Mouse (Mus musculus) left cerebral cortex, postnatal 36 days (tissue): Measurements from ENCODE around the gene Slc44a4. TPM values are rescaled to one million over a fixed set of nuclear protein-coding genes. Genes with fewer than 3 reads are reported as not detected.
"Not testable (repeated sequence)": the region's sequence is repeated elsewhere in the genome, so short reads cannot be mapped to it uniquely, and the experiment has no call there.

Experiments
- DNase-seq, 2 experiments: peaks; one replicate each; pipeline ENCODE4 v3.0.0; 2021 to 2022; ENCODE audit warnings: low spot score in 2 of 2, mixed read lengths in 1 of 2
- intact Hi-C: fragments of 180-260 bp; cut with DNase I; formaldehyde crosslinking; loops from one replicate; pipeline ENCODE4 v1.15.1; 2025
- total RNA-seq, 2 experiments: library from RNA; stranded (reverse); gene quantifications; 2 replicates each; pipeline ENCODE4 v1.2.3; 2021

Slc44a4 gene
- total RNA-seq, 2 experiments from 2014 or later = 0.23 to 0.69 TPM

DNA sequence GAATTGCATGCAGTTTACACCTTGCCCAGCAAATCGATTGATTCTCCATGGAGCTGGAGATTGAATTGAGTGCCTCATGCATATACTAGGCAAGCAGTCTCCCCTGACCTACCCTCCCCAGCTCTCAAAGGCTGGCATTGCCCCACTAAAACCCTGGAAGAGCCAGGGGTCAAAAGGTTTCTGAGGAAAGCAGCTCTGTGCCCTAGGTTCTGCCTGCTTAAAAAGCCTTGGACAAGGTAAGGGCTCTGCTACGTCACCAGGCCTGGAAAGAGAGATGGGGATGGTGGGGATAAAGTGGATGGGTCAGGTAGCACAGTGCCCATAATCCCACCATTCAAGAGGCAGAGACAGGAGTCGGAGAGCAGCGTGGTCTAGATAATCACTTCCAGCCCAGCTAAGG, 40.6 kb downstream of the Slc44a4 start:
- no peak for DNase-seq
- intact Hi-C loops = loop anchor here (5.0 kb wide), 1 partner anchor 58 kb away; the partner anchor contains the start of genes C2 and Ehmt2

DNA sequence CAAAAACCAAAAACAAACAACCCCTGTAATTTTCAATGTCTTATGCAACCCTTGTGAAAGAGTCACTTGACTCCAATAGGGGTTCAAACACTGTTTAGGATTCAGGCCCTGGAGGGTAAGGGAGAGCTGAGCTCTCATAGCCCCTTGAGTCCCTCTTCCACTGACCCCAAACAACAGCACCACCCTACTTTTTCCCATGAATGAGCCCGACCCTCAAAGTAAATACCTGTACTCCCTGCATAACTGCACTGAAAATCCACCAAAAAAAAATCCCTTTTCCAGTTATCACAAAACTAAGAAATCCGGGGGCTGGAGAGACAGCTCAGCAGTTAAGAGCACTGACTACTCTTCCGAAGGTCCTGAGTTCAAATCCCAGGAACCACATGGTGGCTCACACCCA, 41.6 kb downstream of the Slc44a4 start:
- DNase-seq = no peak
- intact Hi-C loops = no loop called here

DNA sequence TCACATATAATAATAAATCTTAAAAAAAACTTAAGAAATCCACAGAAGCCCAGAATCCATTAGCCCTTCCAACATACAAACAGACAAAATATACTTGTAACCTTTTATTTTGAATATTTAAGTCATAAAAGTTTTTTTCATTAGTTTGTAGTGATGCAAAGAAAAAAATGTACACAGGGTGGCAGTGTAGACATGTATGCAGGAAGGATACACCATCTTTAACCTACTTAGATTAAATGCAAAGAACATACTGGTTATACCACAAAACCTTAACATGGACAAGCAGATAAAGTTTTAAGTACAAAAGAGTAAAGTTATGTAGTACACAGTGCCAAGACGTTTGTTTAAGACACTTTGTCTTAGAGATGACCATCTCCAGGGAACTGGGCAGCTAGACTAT, 42.1 kb downstream of the Slc44a4 start:
- DNase-seq = no peak
- intact Hi-C loops = no loop called here

DNA sequence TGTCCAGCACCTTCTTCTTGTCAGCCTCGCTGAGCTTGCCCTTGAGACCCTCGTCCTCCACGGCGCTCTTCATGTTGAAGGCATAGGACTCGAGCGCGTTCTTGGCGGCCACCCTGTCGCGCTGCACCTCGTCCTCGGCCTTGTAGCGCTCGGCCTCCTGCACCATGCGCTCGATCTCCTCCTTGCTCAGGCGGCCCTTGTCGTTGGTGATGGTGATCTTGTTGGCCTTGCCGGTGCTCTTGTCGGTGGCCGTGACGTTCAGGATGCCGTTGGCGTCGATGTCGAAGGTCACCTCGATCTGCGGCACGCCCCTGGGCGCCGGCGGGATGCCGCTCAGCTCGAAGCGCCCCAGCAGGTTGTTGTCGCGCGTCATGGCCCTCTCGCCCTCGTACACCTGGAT, 43.0 kb downstream of the Slc44a4 start:
- DNase-seq, intact Hi-C loops: not testable (repeated sequence)

DNA sequence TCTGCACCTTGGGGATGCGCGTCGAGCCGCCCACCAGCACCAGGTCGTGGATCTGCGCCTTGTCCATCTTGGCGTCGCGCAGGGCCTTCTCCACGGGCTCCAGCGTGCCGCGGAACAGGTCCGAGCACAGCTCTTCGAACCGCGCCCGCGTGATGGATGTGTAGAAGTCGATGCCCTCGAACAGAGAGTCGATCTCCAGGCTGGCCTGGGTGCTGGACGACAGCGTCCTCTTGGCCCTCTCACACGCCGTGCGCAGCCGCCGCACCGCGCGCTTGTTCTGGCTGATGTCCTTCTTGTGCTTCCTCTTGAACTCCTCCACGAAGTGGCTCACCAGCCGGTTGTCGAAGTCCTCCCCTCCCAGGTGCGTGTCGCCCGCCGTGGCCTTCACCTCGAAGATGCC, 43.7 kb downstream of the Slc44a4 start:
- intact Hi-C loops, DNase-seq: not testable (repeated sequence)

DNA sequence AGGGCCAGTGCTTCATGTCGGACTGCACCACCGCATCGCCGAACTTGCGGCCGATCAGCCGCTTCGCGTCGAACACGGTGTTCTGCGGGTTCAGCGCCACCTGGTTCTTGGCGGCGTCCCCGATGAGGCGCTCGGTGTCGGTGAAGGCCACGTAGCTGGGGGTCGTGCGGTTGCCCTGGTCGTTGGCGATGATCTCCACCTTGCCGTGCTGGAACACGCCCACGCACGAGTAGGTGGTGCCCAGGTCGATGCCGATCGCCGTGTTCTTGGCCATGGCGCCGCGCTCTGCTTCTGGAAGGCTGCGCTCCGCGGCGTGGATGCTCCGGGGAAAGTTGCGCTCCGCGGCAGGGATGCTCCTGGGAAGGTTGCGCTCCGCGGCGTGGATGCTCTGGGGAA, 44.5 kb downstream of the Slc44a4 start:
- intact Hi-C loops, DNase-seq: not testable (repeated sequence)

DNA sequence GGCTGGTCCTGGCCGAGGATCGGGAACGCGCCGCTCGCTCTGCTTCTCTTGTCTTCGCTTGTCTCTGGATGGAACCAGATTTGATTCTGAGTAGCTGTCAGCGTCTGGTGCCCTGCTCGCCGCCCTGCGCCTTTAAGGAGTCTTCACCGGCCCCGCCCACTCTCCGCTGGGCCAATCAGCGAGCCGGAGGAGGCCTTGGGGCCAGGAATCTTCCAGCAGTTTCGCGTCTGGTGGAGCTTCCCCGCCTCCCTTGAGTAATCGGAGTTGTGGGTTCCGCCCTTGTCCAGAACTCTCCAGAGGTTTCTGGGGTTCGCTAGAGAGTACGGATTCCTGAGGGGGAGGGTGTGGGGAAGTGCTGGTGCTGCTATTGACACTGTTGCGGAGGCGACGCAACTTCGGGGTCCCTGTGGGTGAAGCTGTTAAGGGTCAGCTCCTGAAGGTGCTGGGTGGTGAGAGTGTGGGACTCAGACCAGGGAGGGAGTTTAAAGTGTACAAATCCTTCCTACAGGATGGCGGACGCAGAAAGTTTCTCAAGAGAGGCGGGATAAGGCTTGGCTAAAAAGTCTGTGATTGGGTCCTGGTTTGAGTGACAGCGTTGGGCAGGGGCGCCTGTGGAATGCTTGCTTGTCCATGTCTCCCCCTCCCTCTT, 45.0 kb downstream of the Slc44a4 start, which contains the start of gene Hspa1b:
Gene Hspa1b (minus strand): TSS at position 109 of the 649 bp plus-strand sequence.
- peak; percentile 84 to 87 for DNase-seq
- intact Hi-C loops = not testable (repeated sequence)

DNA sequence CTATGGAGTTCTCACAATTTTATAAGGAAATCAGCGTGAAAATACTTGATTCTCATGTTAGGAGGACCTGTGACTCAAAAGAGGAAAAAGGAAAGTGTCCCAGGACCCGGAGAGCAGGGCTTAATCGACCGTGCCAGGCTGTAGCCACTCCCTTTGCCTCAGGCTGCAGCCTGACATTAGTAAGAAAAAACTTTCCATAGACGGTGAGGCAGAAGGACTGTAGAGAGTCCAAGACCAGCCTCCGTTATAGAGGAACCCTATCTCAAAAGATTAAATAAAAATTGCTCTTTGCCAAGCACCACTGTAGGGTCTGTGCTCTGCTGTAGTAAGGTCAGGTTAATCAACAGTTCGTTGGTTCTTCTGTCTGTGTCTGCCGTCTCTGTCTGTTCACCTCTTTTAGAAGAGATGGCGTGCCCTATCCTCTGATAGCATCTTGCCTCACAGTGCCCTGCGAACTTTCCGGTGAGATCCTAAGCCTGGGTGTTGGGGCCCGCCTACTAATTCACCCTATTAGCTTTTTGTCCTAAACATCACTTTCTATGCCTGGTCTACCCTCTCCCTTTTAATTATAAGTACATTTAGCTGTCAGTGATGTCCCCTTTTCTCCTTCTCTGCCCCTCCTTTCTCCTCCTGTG, 45.7 kb downstream of the Slc44a4 start:
- intact Hi-C loops = no loop called here
- DNase-seq = no peak

DNA sequence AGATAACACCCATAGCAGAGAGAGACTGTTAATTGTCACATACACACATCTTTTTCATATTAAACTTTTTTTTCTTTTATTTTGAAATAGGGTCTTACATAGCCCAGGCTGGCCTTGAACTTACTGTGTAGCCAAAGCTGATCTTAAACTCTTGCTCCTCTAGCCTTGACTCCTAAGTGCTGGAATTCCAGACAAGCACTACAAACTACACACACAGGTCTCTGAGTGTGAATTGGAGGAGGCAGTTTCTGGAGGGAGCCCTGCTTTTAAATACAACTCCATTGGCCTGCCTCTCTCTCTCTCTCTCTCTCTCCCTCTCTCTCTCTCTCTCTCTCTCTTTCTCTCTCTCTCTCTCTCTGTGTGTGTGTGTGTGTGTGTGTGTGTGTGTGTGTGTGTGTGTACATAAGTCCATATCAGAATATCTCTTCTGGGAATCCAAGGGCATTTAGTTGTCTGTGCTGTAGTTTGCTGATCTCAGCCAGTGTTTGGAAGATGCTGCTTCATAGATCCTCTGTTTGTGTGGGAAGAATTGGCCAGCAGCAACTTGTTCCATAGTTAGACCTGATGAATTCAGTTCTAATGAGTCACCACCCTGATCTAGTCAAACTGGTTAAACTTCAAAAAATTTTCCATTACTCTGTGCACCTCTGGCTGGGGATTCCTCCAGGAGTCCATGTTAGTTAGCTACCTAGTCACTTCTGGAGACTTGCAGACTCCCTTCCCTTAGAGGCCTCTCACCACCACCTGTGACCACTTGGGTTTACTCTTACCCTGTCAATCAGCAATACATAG, 46.6 kb downstream of the Slc44a4 start:
- intact Hi-C loops = no loop called here
- DNase-seq = no peak

DNA sequence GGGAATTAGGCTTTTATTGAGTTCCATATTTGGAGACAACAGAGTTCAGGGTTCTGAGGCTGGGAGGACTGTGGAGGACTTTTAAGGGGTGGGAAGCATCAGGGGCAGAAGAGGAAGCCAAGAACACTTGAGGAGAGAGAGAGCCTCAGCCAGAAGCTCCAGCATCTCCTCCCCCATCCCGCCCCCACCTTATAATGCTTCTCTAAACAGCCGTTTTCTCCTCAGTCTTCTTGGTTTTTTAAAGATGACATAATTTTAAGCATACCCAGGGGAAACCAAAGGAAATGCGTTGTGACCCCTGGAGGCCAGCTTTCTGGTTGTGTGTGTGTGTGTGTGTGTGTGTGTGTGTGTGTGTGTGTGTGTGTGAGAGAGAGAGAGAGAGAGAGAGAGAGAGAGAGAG, 47.9 kb downstream of the Slc44a4 start:
- DNase-seq = no peak
- intact Hi-C loops = no loop called here

DNA sequence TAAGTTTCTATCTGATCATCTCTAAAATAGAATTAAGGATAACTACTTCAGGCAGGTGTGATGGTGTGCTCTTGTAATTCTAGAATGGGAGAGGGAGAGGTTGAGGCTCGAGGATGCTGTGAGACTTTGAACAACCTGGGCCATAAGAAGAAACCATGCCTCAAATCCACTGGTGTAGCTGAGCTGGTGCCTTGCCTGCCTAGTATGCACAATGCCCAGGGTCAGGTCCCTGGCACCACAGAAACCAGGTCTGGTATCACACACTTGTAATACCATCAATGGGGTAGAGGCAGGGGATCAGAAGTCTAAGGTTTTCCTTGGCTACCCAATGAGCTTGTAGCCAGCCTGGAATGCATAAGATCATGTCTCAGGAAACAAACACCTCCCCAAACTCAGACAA, 48.6 kb downstream of the Slc44a4 start:
- no peak for DNase-seq
- intact Hi-C loops = no loop called here

DNA sequence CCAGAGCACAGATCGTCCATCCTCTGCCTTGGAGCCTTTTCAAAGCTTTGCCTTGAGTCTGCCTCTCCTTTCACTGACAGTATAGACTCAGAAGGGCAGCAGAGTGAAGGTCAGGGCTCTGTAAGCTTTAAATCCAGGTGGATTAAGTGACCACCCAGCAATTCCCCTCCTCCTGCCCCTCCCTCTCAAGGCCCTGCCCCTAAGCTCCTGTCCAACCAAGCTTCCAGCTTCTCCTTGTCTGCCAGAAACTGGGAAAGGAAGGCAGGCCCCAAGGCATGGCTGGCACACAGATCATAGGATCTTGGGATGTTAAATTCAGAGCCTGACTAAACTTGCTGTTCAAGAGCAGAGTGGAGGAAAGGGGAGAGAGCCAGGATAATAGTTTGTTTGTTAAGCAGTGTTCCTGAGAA, 50.4 kb downstream of the Slc44a4 start:
- intact Hi-C loops = no loop called here
- DNase-seq = no peak

DNA sequence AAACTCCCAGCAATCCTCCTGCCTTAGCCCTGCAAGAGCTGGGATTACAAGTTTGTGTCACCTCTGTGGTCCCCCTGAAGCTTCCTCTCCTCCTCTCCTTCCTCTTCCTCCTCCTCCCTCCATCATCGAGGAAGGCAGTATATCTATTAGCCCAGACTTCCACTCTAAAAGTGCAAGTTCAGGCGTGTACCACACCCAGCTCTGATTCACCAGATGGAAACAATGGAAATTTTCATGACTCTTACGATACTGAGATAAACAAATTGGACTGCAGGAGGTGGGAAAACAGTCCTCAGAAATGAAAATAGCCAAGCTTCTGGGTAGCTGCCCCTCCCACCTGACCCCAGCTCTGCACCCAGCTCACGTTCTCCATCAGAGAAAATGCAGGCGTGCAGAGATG, 51.4 kb downstream of the Slc44a4 start:
- DNase-seq = no peak
- intact Hi-C loops = no loop called here

DNA sequence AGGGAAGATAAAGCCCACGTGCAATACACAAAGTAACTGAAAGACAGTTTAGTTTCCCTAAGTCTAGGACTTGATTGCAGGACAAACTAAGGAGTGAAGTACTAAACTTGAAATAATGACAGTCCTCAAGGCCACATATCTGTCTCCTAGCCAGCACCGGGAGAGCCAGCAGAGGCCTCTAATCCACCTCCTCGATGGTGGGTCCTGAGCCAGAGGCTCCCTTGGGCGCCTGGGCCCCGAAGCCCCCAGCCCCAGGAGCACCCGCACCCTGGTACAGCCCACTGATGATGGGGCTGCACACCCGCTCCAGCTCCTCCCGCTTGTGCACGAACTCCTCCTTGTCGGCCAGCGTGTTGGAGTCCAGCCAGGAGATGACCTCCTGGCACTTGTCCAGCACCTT, 55.6 kb downstream of the Slc44a4 start, which contains the start of gene Gm20481:
Gene Gm20481 (plus strand): TSS at position 91 of the 400 bp plus-strand sequence.
- not testable (repeated sequence) for DNase-seq

DNA sequence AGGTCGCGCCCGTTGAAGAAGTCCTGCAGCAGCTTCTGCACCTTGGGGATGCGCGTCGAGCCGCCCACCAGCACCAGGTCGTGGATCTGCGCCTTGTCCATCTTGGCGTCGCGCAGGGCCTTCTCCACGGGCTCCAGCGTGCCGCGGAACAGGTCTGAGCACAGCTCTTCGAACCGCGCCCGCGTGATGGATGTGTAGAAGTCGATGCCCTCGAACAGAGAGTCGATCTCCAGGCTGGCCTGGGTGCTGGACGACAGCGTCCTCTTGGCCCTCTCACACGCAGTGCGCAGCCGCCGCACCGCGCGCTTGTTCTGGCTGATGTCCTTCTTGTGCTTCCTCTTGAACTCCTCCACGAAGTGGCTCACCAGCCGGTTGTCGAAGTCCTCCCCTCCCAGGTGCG, 56.6 kb downstream of the Slc44a4 start:
- intact Hi-C loops, DNase-seq: not testable (repeated sequence)

More for the DNA sequence above, 55.6 kb downstream of the Slc44a4 start, which contains the start of gene Gm20481:
- intact Hi-C loops = not testable (repeated sequence)

DNA sequence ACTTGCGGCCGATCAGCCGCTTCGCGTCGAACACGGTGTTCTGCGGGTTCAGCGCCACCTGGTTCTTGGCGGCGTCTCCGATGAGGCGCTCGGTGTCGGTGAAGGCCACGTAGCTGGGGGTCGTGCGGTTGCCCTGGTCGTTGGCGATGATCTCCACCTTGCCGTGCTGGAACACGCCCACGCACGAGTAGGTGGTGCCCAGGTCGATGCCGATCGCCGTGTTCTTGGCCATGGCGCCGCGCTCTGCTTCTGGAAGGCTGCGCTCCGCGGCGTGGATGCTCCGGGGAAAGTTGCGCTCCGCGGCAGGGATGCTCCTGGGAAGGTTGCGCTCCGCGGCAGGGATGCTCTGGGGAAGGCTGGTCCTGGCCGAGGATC, 57.4 kb downstream of the Slc44a4 start:
- intact Hi-C loops = not testable (repeated sequence)

DNA sequence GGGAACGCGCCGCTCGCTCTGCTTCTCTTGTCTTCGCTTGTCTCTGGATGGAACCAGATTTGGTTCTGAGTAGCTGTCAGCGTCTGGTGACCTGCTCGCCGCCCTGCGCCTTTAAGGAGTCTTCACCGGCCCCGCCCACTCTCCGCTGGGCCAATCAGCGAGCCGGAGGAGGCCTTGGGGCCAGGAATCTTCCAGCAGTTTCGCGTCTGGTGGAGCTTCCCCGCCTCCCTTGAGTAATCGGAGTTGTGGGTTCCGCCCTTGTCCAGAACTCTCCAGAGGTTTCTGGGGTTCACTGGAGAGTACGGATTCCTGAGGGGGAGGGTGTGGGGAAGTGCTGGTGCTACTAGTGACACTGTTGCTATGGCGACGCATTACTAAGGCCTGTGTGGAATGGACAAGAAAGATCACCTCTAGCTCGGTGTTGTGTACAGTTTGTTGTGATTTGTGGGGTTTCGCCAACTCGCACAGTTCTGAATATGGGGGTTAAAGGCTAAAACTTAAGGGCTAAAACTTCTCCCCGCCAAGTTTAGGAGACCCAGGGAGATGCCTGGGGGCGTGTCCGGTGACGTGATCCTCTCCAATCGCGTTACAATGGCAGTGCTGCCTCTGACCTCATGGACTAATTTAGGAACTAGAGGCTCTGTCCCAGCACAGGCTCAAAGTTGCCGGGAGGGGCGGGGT, 57.9 kb downstream of the Slc44a4 start, which contains the start of the genes Hspa1a and Hspa1l:
Gene Hspa1a (minus strand): TSS at position 88 of the 681 bp plus-strand sequence.
Gene Hspa1l (plus strand): TSS at position 635 of the 681 bp plus-strand sequence.
- intact Hi-C loops = not testable (repeated sequence)
- peak; percentile 83 for DNase-seq

More for the DNA sequence above, 57.4 kb downstream of the Slc44a4 start:
- not testable (repeated sequence) for DNase-seq

DNA sequence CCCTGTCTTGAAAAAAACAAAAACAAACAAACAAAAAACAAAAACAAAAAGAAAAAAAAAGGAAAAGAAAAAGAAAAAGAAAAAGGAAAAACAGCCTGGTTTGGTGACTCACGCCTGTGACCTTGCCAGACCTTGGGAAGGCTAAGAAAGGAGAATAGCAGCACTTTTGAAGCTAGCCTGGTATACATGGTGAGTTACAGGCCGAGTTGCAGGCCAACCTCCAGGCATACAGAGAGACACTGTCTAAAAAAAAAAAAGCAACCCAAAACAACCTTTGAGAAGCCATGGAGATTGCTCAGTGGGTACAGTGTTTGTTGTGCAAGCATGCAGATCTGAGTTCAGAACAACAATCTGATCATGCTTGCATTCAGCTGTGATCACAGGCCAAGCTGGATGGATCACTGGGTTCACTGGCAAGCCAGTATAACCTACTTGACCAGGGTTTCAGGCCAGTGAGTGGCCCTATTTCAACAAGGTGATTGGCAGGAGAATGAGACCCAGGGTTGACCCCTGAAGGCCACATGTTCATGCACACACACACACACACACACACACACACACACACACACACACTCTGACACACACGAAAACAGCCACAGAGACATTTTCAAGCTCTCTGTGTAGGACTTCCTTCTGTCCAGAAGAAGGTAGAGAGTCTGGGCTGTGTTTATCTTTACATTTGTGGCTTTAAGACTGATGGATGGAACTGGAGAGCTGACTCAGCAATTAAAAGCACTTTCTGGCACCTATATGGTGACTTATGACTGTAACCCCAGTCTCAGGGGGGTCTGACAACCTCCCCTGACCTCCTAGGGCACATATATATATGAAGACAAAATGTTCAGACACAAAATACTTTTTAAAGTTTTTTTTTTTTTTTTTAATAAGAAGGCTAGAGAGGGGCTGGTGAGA, 61.6 kb downstream of the Slc44a4 start:
- DNase-seq = no peak

DNA sequence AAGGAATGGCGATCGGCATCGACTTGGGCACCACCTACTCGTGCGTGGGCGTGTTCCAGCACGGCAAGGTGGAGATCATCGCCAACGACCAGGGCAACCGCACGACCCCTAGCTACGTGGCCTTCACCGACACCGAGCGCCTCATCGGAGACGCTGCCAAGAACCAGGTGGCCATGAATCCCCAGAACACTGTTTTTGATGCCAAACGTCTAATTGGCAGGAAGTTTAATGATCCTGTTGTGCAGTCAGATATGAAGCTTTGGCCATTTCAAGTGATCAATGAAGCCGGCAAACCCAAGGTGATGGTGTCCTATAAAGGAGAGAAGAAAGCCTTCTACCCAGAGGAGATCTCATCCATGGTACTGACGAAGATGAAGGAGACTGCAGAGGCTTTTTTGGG, 62.7 kb downstream of the Slc44a4 start:
- intact Hi-C loops = no loop called here
- DNase-seq = no peak

More for the DNA sequence above, 61.6 kb downstream of the Slc44a4 start:
- intact Hi-C loops = no loop called here
